Mouse (Mus musculus) telencephalon, adult 2 months (tissue): Measurements from ENCODE around the gene Cxcr5.

Source experiments
- DNase-seq: peaks from one replicate; pipeline ENCODE4 v3.0.0-alpha.2; 2011; ENCODE audit warnings: low read depth, low spot score

The Cxcr5 gene

GRCm38 (mm10) chr9:44509487-44510354 lies 52.0 kb downstream of the Cxcr5 start:
- DNase-seq: no peak

- no peak for DNase-seq
Measured at GRCm38 (mm10) chr9:44508721-44509486, 52.8 kb downstream of the Cxcr5 start.

- no peak for DNase-seq
Measured at GRCm38 (mm10) chr9:44508124-44508619, 53.5 kb downstream of the Cxcr5 start.

- DNase-seq: no peak
Measured at GRCm38 (mm10) chr9:44507345-44507744, 54.3 kb downstream of the Cxcr5 start.

- DNase-seq: no peak
Measured at GRCm38 (mm10) chr9:44506566-44506965, 55.1 kb downstream of the Cxcr5 start.

GRCm38 (mm10) chr9:44505824-44506467 lies 55.7 kb downstream of the Cxcr5 start:
- DNase-seq: no peak

GRCm38 (mm10) chr9:44504893-44505823 lies 56.5 kb downstream of the Cxcr5 start:
- no peak for DNase-seq

GRCm38 (mm10) chr9:44502006-44502405 lies 59.7 kb downstream of the Cxcr5 start:
- DNase-seq: no peak

- no peak for DNase-seq
Measured at GRCm38 (mm10) chr9:44501206-44501879, 60.3 kb downstream of the Cxcr5 start.

- DNase-seq: no peak
Measured at GRCm38 (mm10) chr9:44500638-44501175, 61.0 kb downstream of the Cxcr5 start.

GRCm38 (mm10) chr9:44500163-44500533 lies 61.5 kb downstream of the Cxcr5 start:
- DNase-seq: no peak

- no peak for DNase-seq
Measured at GRCm38 (mm10) chr9:44499356-44500162, 62.1 kb downstream of the Cxcr5 start.

GRCm38 (mm10) chr9:44498421-44499355 lies 63.0 kb downstream of the Cxcr5 start:
- no peak for DNase-seq

GRCm38 (mm10) chr9:44497624-44498377 lies 63.9 kb downstream of the Cxcr5 start:
- no peak for DNase-seq

GRCm38 (mm10) chr9:44496803-44497461 lies 64.7 kb downstream of the Cxcr5 start:
- no peak for DNase-seq

- DNase-seq: no peak
Measured at GRCm38 (mm10) chr9:44495810-44496344, 65.8 kb downstream of the Cxcr5 start.
